Mouse (Mus musculus): ENCODE results near the gene Zfp810. TPM values are rescaled to one million over a fixed set of nuclear protein-coding genes. Genes with fewer than 3 reads are reported as not detected.

Zfp810 gene
- polyA plus RNA-seq, 1 experiment from 2014 or later = 31.1 TPM

DNA sequence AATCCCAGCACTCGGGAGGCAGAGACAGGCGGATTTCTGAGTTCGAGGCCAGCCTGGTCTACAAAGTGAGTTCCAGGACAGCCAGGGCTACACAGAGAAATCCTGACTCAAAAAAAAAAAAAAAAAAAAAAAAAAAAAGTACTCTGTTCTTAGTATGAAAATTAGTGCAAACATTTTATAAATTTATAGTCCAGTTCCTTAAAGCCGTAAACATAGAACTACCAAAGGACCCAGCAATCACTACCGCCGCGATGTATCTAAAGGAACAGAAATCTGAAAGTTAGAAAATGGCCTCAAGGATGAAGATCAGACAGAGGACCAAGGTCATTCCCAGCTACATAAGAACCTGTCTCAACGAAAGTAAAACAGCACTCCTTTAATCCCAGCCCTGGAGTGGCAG is 48.7 kb downstream of the Zfp810 start:
- WGBS = 91% methylated on average over 8 of the region's 8 CpGs
- Histone ChIP-seq H3K4me3 (ENCODE audit: low read depth, low read length) (peak overlapping the region; percentile 75), H3K27me3 (ENCODE audit: control insufficient read depth, insufficient read depth, low read length) (no peaks in the 10 kb centered on the region), H3K9me3 (replicated peaks; ENCODE audit: control insufficient read depth, low read length) (no peaks in the 10 kb centered on the region), H3K9ac (replicated peaks; ENCODE audit: low read length) (peak overlapping the region; percentile 82), H3K4me2 (ENCODE audit: low read depth, low read length) (peak overlapping the region; percentile 62), H3K36me3 (replicated peaks; ENCODE audit: control insufficient read depth, insufficient read depth, low read depth, low read length) (peaks cover 7% of the 10 kb centered on the region), H3K27ac (replicated peaks; ENCODE audit: low read depth, low read length) (no peak overlapping the region), H3K4me1 (ENCODE audit: control insufficient read depth, insufficient read depth, low read length) (no peaks in the 10 kb centered on the region)
- DNase-seq (ENCODE audit: low spot score) = no peak
- no peak for ATAC-seq (replicated peaks; ENCODE audit: insufficient number of reproducible peaks, low FRiP score, low TSS enrichment, low read depth)

DNA sequence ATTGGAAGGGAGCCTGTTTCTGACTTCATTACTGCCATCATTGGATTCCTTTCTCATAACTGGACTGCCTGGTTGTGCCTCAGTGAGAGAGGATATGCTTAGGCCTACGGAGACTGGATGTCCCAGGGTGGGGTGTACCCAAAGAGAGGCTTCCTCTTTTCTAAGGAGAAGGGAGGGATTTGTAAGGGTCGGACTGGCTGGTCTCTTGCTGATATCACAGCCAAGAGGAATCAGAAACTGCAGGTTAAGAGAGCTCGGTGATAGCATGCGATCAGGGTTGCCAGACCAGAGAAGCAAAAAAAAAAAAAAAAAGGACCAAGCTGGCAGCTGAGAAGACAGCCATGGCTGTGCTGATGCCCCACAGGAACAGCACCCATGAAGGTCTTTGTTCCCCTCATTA is 50.9 kb downstream of the Zfp810 start:
- 96% methylated on average over 4 of the region's 4 CpGs for WGBS
- ATAC-seq (replicated peaks; ENCODE audit: insufficient number of reproducible peaks, low FRiP score, low TSS enrichment, low read depth) (no peak), DNase-seq (ENCODE audit: low spot score) (no peak)
- Histone ChIP-seq H3K4me2 (ENCODE audit: low read depth, low read length) (no peak overlapping the region), H3K4me3 (ENCODE audit: low read depth, low read length) (no peak overlapping the region), H3K27ac (replicated peaks; ENCODE audit: low read depth, low read length) (no peak overlapping the region), H3K27me3 (ENCODE audit: control insufficient read depth, insufficient read depth, low read length) (no peaks in the 10 kb centered on the region), H3K9ac (replicated peaks; ENCODE audit: low read length) (no peak overlapping the region), H3K9me3 (replicated peaks; ENCODE audit: control insufficient read depth, low read length) (no peaks in the 10 kb centered on the region), H3K4me1 (ENCODE audit: control insufficient read depth, insufficient read depth, low read length) (no peaks in the 10 kb centered on the region), H3K36me3 (replicated peaks; ENCODE audit: control insufficient read depth, insufficient read depth, low read depth, low read length) (peaks cover 16% of the 10 kb centered on the region)

DNA sequence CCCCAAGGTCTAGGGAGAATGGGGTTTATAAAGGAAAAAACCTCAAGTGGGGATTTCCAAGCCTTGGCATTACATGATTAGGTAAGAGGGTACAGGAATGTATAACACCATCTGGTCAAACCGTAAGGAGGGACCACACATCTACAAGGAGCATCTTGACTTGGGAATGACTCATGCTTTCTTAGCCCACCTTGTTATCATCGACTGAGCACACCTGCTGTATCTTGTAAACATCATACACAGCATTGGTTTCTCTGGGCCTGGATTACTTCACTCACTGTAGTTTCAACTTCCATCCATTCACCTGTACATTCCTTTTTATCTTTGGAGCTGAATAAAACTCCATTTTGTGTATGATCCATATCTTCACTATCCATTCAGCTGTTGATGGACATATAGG is 63.2 kb downstream of the Zfp810 start:
- Histone ChIP-seq H3K27me3 (ENCODE audit: control insufficient read depth, insufficient read depth, low read length) (no peaks in the 10 kb centered on the region), H3K9me3 (replicated peaks; ENCODE audit: control insufficient read depth, low read length) (peaks cover 5% of the 10 kb centered on the region; the same call in 1 of the 2 replicates), H3K27ac (replicated peaks; ENCODE audit: low read depth, low read length) (no peak overlapping the region), H3K9ac (replicated peaks; ENCODE audit: low read length) (no peak overlapping the region), H3K4me1 (ENCODE audit: control insufficient read depth, insufficient read depth, low read length) (no peaks in the 10 kb centered on the region), H3K4me2 (ENCODE audit: low read depth, low read length) (no peak overlapping the region), H3K4me3 (ENCODE audit: low read depth, low read length) (no peak overlapping the region), H3K36me3 (replicated peaks; ENCODE audit: control insufficient read depth, insufficient read depth, low read depth, low read length) (peaks cover 18% of the 10 kb centered on the region)
- no peak for ATAC-seq (replicated peaks; ENCODE audit: insufficient number of reproducible peaks, low FRiP score, low TSS enrichment, low read depth)
- no peak for DNase-seq (ENCODE audit: low spot score)
- 88% methylated on average over 2 of the region's 2 CpGs for WGBS

DNA sequence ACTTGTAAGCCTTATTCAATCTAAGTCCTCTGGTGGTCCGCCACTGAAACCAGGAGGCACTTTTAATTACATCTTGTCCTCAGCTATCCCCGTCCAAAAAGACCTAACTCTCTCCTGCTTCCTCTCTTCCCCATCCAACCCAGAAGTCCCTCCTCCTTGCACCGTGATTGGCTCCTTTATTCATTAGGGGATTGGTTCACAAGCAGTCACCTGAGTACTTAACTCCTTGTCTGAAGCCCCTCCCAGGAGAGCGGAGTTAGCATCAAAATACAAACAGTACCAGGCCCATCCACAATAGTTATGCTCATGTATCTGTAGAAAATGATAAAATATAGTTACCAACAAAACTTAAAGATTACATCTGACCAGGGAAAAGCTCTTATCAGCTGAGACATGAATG is 67.4 kb downstream of the Zfp810 start:
- DNase-seq (ENCODE audit: low spot score) = no peak
- ATAC-seq (replicated peaks; ENCODE audit: insufficient number of reproducible peaks, low FRiP score, low TSS enrichment, low read depth) = no peak
- 93% methylated on average over 4 of the region's 4 CpGs for WGBS
- Histone ChIP-seq H3K27ac (replicated peaks; ENCODE audit: low read depth, low read length) (no peak overlapping the region), H3K9me3 (replicated peaks; ENCODE audit: control insufficient read depth, low read length) (peaks cover 2% of the 10 kb centered on the region; the same call in 1 of the 2 replicates), H3K4me1 (ENCODE audit: control insufficient read depth, insufficient read depth, low read length) (no peaks in the 10 kb centered on the region), H3K27me3 (ENCODE audit: control insufficient read depth, insufficient read depth, low read length) (no peaks in the 10 kb centered on the region), H3K4me2 (ENCODE audit: low read depth, low read length) (no peak overlapping the region), H3K36me3 (replicated peaks; ENCODE audit: control insufficient read depth, insufficient read depth, low read depth, low read length) (no peaks in the 10 kb centered on the region; the same call in none of the 2 replicates), H3K4me3 (ENCODE audit: low read depth, low read length) (no peak overlapping the region), H3K9ac (replicated peaks; ENCODE audit: low read length) (no peak overlapping the region)

DNA sequence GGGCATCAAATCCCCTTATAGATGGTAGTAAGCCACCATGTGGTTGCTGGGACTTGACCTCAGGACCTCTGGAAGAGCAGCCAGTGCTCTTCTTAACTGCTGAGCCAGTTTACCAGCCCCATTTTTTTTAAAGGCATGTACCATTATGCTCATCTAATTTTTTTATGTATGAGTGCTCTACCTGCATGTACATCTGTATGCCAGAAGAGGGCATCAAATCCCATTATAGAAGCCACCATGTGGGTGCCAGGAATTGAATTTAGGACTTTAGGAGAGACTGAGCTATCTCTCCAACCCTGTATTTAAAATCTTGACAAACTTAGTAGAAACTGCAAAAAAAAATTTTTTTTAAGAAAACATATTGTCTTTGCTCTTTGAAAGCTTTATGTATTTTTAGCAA is 76.9 kb downstream of the Zfp810 start:
- Histone ChIP-seq H3K4me1 (ENCODE audit: control insufficient read depth, insufficient read depth, low read length) (no peaks in the 10 kb centered on the region; the same call in 1 of the 2 replicates), H3K4me2 (ENCODE audit: low read depth, low read length) (no peak overlapping the region), H3K9ac (replicated peaks; ENCODE audit: low read length) (no peak overlapping the region), H3K9me3 (replicated peaks; ENCODE audit: control insufficient read depth, low read length) (no peaks in the 10 kb centered on the region), H3K36me3 (replicated peaks; ENCODE audit: control insufficient read depth, insufficient read depth, low read depth, low read length) (no peaks in the 10 kb centered on the region; the same call in 1 of the 2 replicates), H3K4me3 (ENCODE audit: low read depth, low read length) (no peak overlapping the region), H3K27me3 (ENCODE audit: control insufficient read depth, insufficient read depth, low read length) (no peaks in the 10 kb centered on the region), H3K27ac (replicated peaks; ENCODE audit: low read depth, low read length) (no peak overlapping the region)
- no peak for ATAC-seq (replicated peaks; ENCODE audit: insufficient number of reproducible peaks, low FRiP score, low TSS enrichment, low read depth)
- peak; percentile 12 for DNase-seq (ENCODE audit: low spot score)

DNA sequence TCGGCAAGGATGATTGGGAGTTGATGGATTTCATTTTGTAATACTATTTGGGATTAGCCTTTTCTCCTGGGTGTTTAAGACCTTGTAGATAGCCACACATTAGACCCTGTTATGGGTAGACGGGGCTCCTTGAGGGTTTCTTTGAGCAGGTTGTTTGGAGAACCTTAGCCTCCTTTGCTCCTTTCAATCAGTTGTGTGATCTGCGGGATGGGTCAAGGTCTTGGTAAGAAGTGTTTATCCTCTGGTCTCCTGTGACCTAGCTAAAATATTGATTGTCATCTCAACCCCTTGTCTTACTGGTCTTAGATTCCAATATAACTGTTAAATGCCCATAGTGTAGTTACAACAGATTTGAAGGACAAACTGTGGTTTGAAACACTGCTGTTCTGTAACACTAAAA is 77.4 kb downstream of the Zfp810 start:
- no peaks in the 10 kb centered on the region for H3K9me3 ChIP-seq (replicated peaks; ENCODE audit: control insufficient read depth, low read length)
- H3K4me1 ChIP-seq (ENCODE audit: control insufficient read depth, insufficient read depth, low read length) = no peaks in the 10 kb centered on the region; the same call in 1 of the 2 replicates
- ATAC-seq (replicated peaks; ENCODE audit: insufficient number of reproducible peaks, low FRiP score, low TSS enrichment, low read depth) (no peak), DNase-seq (ENCODE audit: low spot score) (no peak)
- WGBS = 94% methylated on average over 3 of the region's 3 CpGs
- H3K9ac ChIP-seq (replicated peaks; ENCODE audit: low read length) = no peak overlapping the region
- no peaks in the 10 kb centered on the region for H3K27me3 ChIP-seq (ENCODE audit: control insufficient read depth, insufficient read depth, low read length)
- H3K36me3 ChIP-seq (replicated peaks; ENCODE audit: control insufficient read depth, insufficient read depth, low read depth, low read length) = no peaks in the 10 kb centered on the region; the same call in 1 of the 2 replicates
- H3K4me2 ChIP-seq (ENCODE audit: low read depth, low read length) = no peak overlapping the region
- H3K4me3 ChIP-seq (ENCODE audit: low read depth, low read length) = no peak overlapping the region
- no peak overlapping the region for H3K27ac ChIP-seq (replicated peaks; ENCODE audit: low read depth, low read length)

DNA sequence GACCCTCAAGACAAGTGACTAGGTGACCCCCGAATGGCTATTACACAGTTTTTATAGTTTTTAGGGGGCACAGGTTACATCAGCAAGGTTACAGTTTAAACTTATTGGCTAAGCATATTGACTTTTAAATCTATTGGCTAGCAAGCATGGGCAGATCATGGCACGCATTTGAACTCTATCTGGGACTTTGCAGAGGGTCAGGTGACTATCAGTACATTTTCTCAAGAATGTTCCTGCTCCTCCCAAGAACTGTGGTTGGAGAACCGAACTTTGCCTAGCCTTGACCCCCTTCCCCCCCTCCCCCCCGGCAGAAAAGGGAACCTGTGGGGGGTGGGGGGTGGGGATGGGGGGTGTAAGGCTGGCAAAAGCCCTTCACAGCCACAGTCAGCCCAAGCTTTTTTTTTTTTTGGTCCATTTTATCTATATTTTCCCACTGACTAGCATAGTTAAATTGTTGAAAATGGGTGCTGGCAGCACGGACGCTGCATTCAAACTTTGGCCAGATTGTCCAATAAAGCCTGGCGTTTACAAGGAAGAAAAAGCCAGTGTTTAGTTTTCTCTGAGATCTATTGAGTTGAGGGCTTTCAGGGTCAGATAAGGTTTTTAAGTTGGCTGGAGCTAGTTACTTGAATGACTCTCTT is 77.9 kb downstream of the Zfp810 start:
- 89% methylated on average over 6 of the region's 7 CpGs for WGBS
- Histone ChIP-seq H3K27me3 (ENCODE audit: control insufficient read depth, insufficient read depth, low read length) (no peaks in the 10 kb centered on the region), H3K9me3 (replicated peaks; ENCODE audit: control insufficient read depth, low read length) (no peaks in the 10 kb centered on the region), H3K4me1 (ENCODE audit: control insufficient read depth, insufficient read depth, low read length) (no peaks in the 10 kb centered on the region; the same call in 1 of the 2 replicates), H3K27ac (replicated peaks; ENCODE audit: low read depth, low read length) (no peak overlapping the region), H3K4me3 (ENCODE audit: low read depth, low read length) (no peak overlapping the region), H3K9ac (replicated peaks; ENCODE audit: low read length) (no peak overlapping the region), H3K4me2 (ENCODE audit: low read depth, low read length) (no peak overlapping the region), H3K36me3 (replicated peaks; ENCODE audit: control insufficient read depth, insufficient read depth, low read depth, low read length) (no peaks in the 10 kb centered on the region)
- ATAC-seq (replicated peaks; ENCODE audit: insufficient number of reproducible peaks, low FRiP score, low TSS enrichment, low read depth) (no peak), DNase-seq (ENCODE audit: low spot score) (no peak)

DNA sequence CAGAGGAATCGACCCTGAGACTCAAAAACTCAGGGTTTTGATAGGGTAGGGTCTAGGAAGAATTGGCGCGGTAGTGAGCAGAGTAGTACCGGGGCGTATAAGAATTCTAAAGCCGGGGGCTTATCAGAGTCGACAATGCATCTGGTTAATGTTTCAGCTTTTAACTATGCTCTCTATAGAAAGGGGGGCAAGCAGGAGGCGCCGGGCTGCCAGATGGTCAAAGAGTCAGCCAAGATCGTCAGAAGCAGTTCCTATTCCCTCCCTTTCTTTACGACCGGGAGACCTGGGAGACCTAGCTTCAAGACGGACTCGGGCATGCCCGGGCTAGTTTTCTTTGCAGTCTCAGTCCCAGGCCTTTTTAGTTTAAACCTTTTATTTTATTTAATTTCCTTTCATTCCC is 80.6 kb downstream of the Zfp810 start:
- DNase-seq (ENCODE audit: low spot score) = no peak
- H3K4me3 ChIP-seq (ENCODE audit: low read depth, low read length) = no peak overlapping the region
- H3K36me3 ChIP-seq (replicated peaks; ENCODE audit: control insufficient read depth, insufficient read depth, low read depth, low read length) = no peaks in the 10 kb centered on the region
- no peaks in the 10 kb centered on the region for H3K27me3 ChIP-seq (ENCODE audit: control insufficient read depth, insufficient read depth, low read length)
- no peak overlapping the region for H3K4me2 ChIP-seq (ENCODE audit: low read depth, low read length)
- H3K4me1 ChIP-seq (ENCODE audit: control insufficient read depth, insufficient read depth, low read length) = no peaks in the 10 kb centered on the region; the same call in 1 of the 2 replicates
- 90% methylated on average over 15 of the region's 15 CpGs for WGBS
- no peaks in the 10 kb centered on the region for H3K9me3 ChIP-seq (replicated peaks; ENCODE audit: control insufficient read depth, low read length)
- ATAC-seq (replicated peaks; ENCODE audit: insufficient number of reproducible peaks, low FRiP score, low TSS enrichment, low read depth) = no peak
- no peak overlapping the region for H3K9ac ChIP-seq (replicated peaks; ENCODE audit: low read length)
- H3K27ac ChIP-seq (replicated peaks; ENCODE audit: low read depth, low read length) = no peak overlapping the region

Measured in embryonic facial prominence, embryonic 11.5 days (tissue).